Mouse (Mus musculus) cerebellum, adult 11 months (tissue): ENCODE measurements around the gene Mycl.

Experiments used
- DNase-seq: peaks from one replicate; pipeline ENCODE4 v3.0.0; 2022

The Mycl gene

DNA sequence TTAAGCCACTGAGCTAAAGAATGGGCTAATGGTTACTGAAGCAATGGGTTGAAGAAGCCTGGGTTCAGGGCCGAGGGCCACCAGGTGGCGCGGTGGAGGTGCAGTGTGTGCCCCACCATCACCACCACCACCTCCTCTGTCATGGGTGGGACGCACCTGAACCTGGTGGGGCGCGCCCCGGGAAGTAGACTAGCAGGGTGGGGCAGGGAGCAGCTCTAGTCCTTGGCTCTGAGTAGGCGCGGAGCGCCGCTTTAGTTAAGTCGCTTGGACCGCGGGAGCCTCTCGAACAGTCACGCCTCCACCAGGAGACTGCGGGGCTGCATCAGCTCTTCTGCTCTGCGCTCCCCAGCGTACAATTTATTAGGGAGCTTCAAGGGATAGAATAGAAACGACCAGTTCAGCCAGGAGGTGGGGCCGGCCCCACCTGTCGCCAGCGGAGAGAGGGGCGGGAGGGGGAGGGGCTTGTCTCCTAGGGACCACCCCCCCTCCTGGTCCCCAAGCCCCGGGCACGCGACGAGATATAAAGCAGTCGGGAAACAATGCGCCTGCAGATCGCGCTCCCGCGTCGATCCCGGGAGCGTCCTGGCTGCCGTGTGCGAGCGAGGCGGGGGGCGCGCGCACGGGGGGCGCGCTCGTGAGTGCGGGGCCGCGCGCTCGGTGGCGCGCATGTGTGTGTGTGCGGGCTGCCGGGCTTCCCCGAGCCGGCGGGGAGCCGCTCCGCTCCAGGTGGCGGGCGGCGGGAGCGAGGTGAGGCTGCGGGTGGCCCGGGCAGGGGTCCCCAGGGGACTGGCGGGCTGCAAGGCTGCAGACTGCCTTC is at the start of gene Mycl:
Gene Mycl (plus strand): TSS at position 249 of the 817 bp plus-strand sequence.
- peak; percentile 81 for DNase-seq

- no peak for DNase-seq
Observed at GRCm38 (mm10) chr4:122947223-122947622, 48.2 kb upstream of the Mycl start.

DNA sequence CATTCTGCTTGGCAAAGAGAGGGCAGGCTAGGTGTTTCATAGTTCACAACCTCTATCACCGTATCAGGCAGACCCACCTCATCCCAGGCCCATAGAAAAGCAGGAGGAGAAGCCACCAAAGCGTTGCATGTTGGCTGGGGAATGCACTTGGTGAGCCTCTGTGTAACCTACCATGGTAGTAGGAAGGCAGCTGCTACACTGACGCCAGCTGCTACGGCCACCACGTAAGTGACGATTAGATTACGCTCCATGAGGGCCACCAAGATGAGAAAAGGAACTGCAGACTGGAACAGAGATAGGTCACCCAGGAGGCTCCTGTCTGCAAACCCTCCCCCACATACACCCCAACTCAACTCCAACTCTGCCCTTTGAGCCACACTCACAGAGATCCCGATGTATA is 46.4 kb upstream of the Mycl start:
- DNase-seq: no peak

DNA sequence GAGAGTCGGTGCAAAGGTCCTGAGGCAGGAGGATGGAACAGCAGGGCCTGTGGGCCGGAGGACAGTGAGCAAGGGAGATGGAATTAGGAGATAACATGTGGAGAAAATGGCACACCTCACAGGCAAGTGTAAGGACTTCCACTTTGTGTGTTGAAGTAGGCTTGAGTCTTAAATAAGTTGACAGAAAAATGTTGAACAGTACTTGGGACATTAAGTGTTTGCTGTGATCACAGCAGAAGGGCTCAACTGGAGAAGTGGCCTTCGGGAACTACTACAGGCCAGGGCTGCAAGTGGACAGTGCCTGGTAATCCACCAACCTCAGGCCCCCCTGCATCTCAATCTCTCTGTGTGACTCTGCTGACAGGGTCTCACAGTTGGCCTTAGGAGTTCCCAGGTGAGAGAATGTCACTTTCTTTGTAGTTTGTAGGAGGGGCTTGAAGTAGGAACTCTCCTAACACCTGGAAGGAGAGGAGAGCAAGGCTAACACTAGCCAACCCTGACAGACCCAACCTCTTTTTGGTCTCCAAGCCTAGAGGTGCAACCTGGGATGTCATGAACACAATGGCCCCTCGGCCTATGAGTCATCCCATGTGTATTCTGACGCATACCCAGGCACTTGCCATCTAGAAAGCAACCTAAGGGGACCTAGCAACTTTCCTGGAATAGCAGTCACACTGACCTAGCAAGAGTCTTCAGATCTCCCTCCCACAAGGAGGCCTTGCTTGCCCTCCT is 40.6 kb upstream of the Mycl start:
- DNase-seq: no peak

- DNase-seq: peak; percentile 52
Observed at GRCm38 (mm10) chr4:122955412-122956136, 39.9 kb upstream of the Mycl start.

- DNase-seq: no peak
Observed at GRCm38 (mm10) chr4:122956301-122956700, 39.2 kb upstream of the Mycl start.

DNA sequence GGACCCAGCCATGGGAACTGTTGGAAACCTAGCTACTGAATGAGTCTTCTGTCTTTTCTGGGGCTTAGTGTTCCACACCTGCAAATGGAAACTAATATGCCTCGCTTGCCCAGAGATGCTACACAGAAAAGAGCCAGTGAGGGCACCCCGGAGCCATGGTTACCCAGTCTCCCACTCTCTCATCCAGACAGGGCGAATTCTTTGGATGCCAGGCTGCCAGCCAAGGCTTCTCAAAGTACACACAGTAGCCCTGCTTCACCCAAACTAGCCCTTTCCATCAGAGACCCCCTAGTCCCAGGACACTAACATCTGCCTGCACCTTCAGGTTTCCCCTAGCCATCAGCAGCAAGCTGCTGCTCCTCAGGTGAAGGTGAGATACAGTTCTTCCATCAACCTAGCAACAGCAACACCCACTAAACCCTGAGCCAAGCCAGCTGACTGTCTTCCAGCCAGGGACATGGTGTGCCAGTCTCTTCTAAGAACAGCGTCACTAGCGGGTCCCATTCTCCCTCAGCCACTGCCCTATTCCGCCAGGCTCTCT is 36.9 kb upstream of the Mycl start:
- DNase-seq: no peak

DNA sequence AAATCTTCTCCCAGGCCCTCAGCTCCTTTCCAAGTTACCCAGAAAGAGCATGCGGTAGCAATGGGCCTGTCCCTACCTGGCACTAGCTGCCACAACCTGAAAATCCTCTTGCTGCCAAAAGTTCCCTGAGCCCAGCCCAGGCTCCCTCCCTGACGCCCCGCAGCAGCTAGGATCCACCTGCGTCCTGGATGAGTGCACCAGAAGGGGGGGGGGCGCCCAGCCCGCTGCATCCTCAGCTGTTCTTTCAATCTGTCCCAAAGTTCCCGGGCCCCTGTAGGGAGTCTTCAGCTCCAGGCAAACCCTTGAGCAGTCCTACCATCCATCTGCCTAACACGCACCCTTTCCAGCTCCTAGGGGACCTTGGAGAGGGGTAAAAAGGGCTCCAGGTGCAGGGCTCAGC is 35.6 kb upstream of the Mycl start:
- no peak for DNase-seq

DNA sequence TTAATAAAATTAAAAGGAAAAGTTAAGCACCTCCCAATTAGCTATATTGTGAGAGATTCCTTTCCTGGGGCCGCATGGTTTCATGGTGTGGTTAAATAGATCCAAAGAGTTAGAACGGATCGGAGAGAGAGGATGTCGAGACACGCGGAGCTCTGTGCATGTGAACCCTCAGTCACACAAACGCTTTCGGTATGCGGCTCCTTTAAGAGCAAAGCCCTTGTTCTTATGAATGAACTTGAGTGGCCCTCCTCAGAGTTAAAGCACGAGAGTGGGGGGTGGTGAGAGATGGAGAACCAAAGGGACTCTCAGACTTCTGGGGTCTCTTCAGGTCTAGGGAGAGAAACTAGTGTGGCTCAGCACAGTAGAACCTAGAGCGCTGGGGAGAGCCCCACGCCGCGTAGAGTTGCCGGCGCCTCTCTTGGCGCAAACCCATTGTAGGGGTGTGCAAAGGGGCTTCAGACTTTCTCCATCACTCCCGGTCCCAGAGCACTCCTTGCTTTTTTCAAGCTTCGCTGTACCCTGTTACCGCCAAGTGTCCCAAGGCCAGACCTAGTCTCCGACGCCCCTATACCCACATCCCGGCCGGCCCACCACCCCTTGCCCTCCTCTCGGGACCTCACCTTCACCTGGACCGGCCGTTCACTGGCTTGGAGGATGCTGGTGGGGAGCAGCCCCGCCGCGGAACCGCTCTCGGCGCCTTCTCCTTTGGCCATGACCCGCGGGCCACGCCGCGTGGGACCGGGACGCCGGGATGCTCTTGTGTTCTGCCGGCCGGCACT is 34.9 kb upstream of the Mycl start:
- no peak for DNase-seq

- DNase-seq: peak; percentile 8
Observed at GRCm38 (mm10) chr4:122961100-122961567, 34.3 kb upstream of the Mycl start, which contains the start of gene Mfsd2a. TSS of gene Mfsd2a (minus strand) at chr4:122961188.

DNA sequence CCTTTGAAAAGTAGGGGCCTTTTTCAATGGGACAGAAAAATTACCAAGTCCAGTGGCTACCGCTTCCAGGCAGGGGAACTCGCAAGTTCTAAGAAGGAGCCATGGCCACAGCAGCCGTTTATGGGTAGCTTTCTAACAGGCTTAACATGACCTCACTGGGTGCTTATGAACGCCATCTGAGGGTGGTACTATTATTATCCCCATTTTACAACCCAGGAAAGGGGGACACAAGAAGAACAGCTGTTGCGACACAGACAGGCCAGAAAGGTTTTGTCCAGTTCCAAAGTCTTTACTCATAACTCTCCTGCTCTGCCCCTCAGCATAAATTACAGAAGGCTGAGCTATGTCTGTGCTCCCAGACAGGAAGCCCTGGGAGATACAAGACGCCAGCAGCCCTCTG is 33.9 kb upstream of the Mycl start:
- DNase-seq: no peak

GRCm38 (mm10) chr4:122962751-122963150 is 32.7 kb upstream of the Mycl start:
- DNase-seq: no peak

GRCm38 (mm10) chr4:122968106-122968505 is 27.3 kb upstream of the Mycl start:
- no peak for DNase-seq

DNA sequence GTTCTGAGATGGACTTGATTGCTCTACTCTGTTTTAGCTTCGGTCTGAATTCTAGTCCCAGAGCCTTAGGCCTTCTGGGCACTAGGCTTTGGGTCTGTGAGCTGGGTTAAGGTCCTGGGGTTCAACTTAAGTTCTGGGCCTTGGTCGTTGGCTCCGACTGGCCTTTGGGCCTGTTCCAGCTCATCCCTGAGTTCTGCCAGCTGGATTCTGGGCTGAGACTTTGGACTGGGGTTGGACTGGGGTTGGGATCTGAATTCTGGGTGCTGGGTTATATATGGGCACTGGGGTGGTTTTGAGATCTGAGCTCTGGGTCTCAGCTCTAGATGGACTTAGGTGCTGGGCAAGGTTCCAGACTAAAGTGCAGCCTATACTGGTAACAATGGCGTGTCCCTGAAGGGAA is 24.3 kb upstream of the Mycl start:
- DNase-seq: no peak

- DNase-seq: no peak
Observed at GRCm38 (mm10) chr4:122971646-122972045, 23.8 kb upstream of the Mycl start.

GRCm38 (mm10) chr4:122972056-122972455 is 23.4 kb upstream of the Mycl start:
- no peak for DNase-seq

- no peak for DNase-seq
Observed at GRCm38 (mm10) chr4:122974976-122975520, 20.4 kb upstream of the Mycl start.

DNA sequence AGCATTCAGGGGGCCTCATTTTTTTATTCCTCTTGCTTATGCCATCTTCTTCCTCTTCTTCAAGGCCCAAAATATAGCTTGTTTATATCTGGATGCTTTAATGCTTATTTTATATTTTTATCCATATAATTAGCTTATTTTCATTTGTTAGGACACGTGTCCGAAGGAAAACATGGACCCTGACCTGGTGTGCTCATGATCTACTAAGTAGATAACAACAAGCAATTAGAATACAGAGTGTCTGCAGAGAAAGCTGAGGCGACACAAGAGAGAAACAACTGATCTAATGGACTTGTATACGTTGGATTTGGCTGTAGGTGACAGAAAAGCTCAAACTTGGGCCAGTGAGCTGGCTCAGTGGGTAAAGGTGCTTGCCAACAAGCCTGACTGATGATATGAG is 18.6 kb upstream of the Mycl start:
- DNase-seq: no peak

- no peak for DNase-seq
Observed at GRCm38 (mm10) chr4:122978850-122979249, 16.6 kb upstream of the Mycl start.

DNA sequence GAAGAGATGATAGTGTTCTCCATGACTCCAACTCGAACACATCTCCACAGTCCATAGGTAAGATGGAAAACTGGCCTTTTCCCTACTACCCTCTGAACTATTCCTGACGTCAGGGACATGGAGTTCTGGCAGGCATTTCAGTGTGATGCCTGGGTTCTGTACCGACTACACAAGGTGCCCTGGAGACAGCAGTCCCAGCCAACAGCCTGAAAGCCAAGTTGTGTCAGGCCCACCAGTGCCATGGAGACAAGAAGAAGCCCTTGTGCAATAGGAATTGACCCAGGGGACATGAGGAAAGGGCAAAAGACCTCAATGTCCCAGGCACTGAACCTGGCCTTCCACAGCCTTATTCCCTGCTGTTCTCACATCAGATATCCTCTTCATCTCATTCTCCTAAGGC is 15.6 kb upstream of the Mycl start:
- DNase-seq: no peak

- no peak for DNase-seq
Observed at GRCm38 (mm10) chr4:122980684-122981083, 14.8 kb upstream of the Mycl start.

DNA sequence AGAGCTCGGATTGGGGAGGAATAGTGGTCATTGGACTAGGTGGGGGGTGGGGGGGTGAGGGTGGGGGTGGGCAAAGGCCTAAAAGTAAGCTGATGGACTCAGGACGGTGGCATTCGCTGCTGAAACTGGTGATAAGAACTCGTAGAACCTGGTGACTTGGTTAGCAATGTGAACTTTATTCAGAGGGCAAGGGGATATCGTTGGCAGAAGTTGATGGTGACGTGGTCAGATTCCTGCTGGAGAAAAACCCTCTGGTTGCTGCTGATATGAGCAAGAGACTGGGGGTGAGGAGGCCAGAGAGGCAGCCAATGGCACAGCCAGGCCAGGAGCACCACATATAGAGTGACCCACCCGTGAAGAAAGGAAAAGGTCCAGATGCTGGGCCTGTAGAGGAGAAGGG is 14.2 kb upstream of the Mycl start:
- DNase-seq: no peak
